Mouse (Mus musculus) megakaryocyte-erythroid progenitor cell, adult 5-6 weeks (primary cell): ENCODE data around the gene Taf12. TPM values are rescaled to one million over a fixed set of nuclear protein-coding genes. Genes with fewer than 3 reads are reported as not detected.

Experiments
- total RNA-seq, 2 experiments: library from RNA; stranded (forward) in 1 of 2; stranded (reverse) in 1 of 2; fragments of 200-1000, 215-1000 nt in 1 of 2; fragments of >200 nt in 1 of 2; fragmentation: Nextera tagmentation in 1 of 2; gene quantifications; 2 replicates each; pipeline ENCODE4 v1.2.3; 2014 to 2017

The Taf12 gene
- total RNA-seq, 2 experiments from 2014 or later, result 46.1 to 106 TPM

Other genes with a start within 250 kb of the Taf12 start
- gene Gm10300, start 199.7 kb upstream of the Taf12 start, total RNA-seq (2014; fragmentation: Nextera tagmentation), result 1.8 TPM in 1 of 2 replicates, not detected in the other
- 0.99 and 3.7 TPM in 2 replicates for gene Gm10300, start 199.7 kb upstream of the Taf12 start, total RNA-seq (2017)
- 92.6 and 109 TPM in 2 replicates for gene Epb41, start 199.1 kb upstream of the Taf12 start, total RNA-seq (2014; fragmentation: Nextera tagmentation)
- 74.2 and 82.1 TPM in 2 replicates for gene Epb41, start 199.1 kb upstream of the Taf12 start, total RNA-seq (2017)
- gene Oprd1, start 129.9 kb upstream of the Taf12 start, total RNA-seq (2014; fragmentation: Nextera tagmentation), result not detected in 2 replicates
- gene Oprd1, start 129.9 kb upstream of the Taf12 start, total RNA-seq (2017), result not detected in 2 replicates
- gene Ythdf2, start 62.1 kb upstream of the Taf12 start, total RNA-seq (2014; fragmentation: Nextera tagmentation), result 54.6 and 67.9 TPM in 2 replicates
- gene Ythdf2, start 62.1 kb upstream of the Taf12 start, total RNA-seq (2017), result 61.7 and 65.6 TPM in 2 replicates
- 24.1 and 37.8 TPM in 2 replicates for gene Gmeb1, start 12.8 kb upstream of the Taf12 start, total RNA-seq (2014; fragmentation: Nextera tagmentation)
- gene Gmeb1, start 12.8 kb upstream of the Taf12 start, total RNA-seq (2017), result 22.0 and 25.1 TPM in 2 replicates
- gene Rab42, start 29.0 kb downstream of the Taf12 start, total RNA-seq (2014; fragmentation: Nextera tagmentation), result not detected in 2 replicates
- not detected in 2 replicates for gene Rab42, start 29.0 kb downstream of the Taf12 start, total RNA-seq (2017)
- gene Trnau1ap, start 55.2 kb downstream of the Taf12 start, total RNA-seq (2014; fragmentation: Nextera tagmentation), result 42.1 and 56.8 TPM in 2 replicates
- gene Trnau1ap, start 55.2 kb downstream of the Taf12 start, total RNA-seq (2017), result 52.0 and 57.9 TPM in 2 replicates
- gene Rcc1, start 79.2 kb downstream of the Taf12 start, total RNA-seq (2014; fragmentation: Nextera tagmentation), result 70.1 and 82.4 TPM in 2 replicates
- 40.0 and 64.8 TPM in 2 replicates for gene Rcc1, start 79.2 kb downstream of the Taf12 start, total RNA-seq (2017)
- gene Phactr4, start 148.1 kb downstream of the Taf12 start, total RNA-seq (2014; fragmentation: Nextera tagmentation), result 67.0 and 72.8 TPM in 2 replicates
- gene Phactr4, start 148.1 kb downstream of the Taf12 start, total RNA-seq (2017), result 19.5 and 26.5 TPM in 2 replicates
- gene Med18, start 189.5 kb downstream of the Taf12 start, total RNA-seq (2014; fragmentation: Nextera tagmentation), result 21.2 and 23.4 TPM in 2 replicates
- gene Med18, start 189.5 kb downstream of the Taf12 start, total RNA-seq (2017), result 8.2 and 16.3 TPM in 2 replicates
- 7.3 and 9.3 TPM in 2 replicates for gene Sesn2, start 236.1 kb downstream of the Taf12 start, total RNA-seq (2014; fragmentation: Nextera tagmentation)
- gene Sesn2, start 236.1 kb downstream of the Taf12 start, total RNA-seq (2017), result 2.6 and 3.8 TPM in 2 replicates